Mouse (Mus musculus): ENCODE measurements around the gene Gm11111.
"Not testable (repeated sequence)": the region's sequence is repeated elsewhere in the genome, so short reads cannot be mapped to it uniquely, and the experiment has no call there.

The Gm11111 gene

DNA sequence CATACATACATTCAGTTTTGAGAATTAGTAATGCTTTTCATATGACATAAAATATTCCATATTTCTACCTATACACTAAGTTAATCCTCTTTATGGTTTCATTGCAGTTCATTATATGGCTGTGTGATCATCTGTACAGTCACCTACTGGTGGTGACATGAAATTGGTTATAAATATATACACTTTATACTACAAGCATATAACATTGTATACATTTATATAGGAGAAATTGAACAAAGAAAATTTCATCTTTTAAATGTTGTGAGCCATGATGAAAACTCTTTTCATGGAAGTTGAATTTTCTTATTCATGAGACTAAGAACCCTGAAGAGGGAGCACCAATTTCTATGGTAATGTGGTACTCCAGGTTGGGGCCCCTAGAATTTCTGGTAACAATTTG, at the start of gene Gm11111:
TSS of gene Gm11111 (plus strand) at position 301 of the 400 bp plus-strand sequence.
- no peak for ATAC-seq (ENCODE audit: low TSS enrichment)

GRCm38 (mm10) chr5:98516214-98516613, 36.3 kb upstream of the Gm11111 start:
- no peak for ATAC-seq (ENCODE audit: low TSS enrichment)

DNA sequence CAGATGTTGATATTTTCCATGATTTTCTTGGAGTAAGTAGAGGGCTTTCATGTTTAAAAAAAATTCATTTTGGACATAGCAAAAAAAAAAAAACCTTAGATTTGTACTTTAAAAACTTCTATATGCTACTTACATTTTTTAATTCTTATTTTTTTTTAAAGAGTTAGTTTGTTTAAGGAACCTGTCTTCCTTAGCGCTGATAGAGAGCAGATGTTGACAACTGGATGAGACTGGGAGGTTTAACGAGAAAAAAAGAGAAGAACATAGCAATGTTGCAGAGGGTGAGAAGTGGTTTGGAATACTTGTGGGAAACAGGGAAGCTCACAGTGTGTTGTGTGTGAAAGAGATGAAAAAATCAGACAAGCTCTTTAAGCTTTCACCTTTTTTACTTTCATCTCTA, 32.4 kb upstream of the Gm11111 start:
- no peak for ATAC-seq (ENCODE audit: low TSS enrichment)

- ATAC-seq (ENCODE audit: low TSS enrichment), result peak; percentile 94
Measured at GRCm38 (mm10) chr5:98522270-98522977, 30.1 kb upstream of the Gm11111 start.

DNA sequence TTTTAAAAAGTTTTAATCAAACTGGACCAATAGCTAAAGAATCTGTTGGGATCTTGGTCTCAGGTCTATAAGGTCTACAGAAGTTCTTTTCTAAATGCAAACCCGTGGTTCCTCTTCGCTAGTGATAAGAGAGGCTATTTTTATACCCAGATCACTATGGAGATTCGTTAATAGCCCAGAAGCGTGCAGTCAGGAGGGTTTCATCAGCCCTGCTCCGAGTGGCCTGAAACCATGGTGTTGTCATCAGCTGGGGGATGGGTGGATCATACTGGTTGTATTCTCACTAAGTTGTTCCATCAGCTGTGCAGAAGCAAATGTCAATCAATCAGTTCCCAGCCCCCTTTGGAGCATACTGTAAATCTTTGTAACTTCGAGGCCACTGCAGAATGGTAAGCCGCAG, 29.4 kb upstream of the Gm11111 start:
- ATAC-seq (ENCODE audit: low TSS enrichment), result no peak

DNA sequence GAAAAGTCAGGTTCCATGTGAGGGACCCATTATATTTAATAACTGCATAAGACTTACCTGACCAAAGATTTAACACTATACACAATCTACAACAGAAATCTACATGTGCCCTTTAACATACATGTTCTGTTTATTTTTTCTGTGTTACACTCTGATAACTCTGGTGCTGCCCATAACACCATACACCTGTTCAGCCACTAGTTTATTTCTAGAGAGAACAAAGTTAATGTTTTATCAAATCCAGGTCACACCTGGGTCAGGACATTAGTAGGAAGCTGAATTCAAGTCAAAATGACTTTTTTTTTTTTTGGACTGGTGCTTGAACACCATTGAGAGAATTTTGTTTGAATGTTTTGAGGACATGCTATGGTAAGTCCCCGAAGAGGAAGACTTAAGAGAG, 28.7 kb upstream of the Gm11111 start:
- ATAC-seq (ENCODE audit: low TSS enrichment), result no peak

GRCm38 (mm10) chr5:98541333-98541732, 11.2 kb upstream of the Gm11111 start:
- no peak for ATAC-seq (ENCODE audit: low TSS enrichment)

GRCm38 (mm10) chr5:98550285-98550684, 2.2 kb upstream of the Gm11111 start:
- no peak for ATAC-seq (ENCODE audit: low TSS enrichment)

DNA sequence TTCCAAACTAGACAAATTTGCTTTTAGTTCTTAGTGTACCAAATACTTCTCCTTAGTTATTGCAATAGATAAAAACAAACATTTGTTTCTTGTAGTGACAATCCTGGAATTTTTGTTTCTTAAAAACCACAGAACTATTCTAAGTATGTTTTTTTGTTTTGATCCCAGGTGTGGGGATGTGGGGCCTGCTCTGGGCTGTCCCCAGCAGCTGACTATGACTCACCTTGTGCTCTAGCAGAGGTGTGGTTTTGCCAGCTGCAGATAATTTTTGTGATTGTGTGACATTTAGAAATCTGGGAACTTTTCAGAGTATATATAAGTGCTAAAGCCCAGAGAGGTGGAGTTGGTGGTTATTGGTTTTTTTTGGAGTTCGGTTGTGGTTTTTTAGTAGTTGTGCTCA, 1.6 kb upstream of the Gm11111 start:
- ATAC-seq (ENCODE audit: low TSS enrichment), result no peak

- ATAC-seq (ENCODE audit: low TSS enrichment), result no peak
Measured at GRCm38 (mm10) chr5:98552811-98553601, 511 bp downstream of the Gm11111 start.

GRCm38 (mm10) chr5:98561301-98561700, 8.8 kb downstream of the Gm11111 start:
- no peak for ATAC-seq (ENCODE audit: low TSS enrichment)

DNA sequence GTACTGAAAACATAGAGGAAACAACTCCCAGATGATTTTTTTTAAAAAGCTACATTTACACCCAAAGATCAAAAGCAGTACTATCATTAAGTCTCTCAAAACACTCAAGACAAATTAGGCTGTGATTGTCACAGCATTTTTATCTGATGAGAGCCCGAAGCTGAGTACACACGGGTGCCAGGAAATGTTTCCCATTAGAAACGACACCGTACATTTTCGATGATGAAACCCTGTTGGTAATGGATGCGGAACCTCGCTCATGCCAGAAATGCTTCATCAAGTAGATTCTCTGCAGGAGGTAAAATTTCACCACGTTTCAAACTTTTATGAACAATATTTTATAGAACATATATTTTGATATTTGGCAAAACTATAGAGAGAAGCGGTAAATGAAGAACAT, 10.3 kb downstream of the Gm11111 start:
- ATAC-seq (ENCODE audit: low TSS enrichment), result no peak

DNA sequence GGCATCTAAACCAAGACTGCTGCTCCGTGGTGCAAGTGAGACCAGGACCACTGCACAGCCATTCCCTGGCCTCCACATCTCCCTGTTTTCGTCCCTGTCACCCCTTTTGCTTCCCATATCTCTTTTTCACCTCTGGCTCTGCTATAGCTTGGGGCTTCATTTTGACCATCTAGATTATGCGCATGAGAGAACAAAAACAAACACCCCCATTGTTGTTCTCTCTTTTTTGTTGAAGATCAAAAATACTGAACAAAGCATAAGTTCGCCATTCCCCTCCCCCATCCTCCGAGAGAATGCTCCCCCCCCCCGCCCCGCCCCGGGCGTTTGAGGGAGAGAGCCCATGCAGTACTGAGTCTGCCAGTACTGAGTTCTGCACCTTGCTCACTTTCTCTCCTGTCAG, 11.3 kb downstream of the Gm11111 start:
- ATAC-seq (ENCODE audit: low TSS enrichment), result no peak

DNA sequence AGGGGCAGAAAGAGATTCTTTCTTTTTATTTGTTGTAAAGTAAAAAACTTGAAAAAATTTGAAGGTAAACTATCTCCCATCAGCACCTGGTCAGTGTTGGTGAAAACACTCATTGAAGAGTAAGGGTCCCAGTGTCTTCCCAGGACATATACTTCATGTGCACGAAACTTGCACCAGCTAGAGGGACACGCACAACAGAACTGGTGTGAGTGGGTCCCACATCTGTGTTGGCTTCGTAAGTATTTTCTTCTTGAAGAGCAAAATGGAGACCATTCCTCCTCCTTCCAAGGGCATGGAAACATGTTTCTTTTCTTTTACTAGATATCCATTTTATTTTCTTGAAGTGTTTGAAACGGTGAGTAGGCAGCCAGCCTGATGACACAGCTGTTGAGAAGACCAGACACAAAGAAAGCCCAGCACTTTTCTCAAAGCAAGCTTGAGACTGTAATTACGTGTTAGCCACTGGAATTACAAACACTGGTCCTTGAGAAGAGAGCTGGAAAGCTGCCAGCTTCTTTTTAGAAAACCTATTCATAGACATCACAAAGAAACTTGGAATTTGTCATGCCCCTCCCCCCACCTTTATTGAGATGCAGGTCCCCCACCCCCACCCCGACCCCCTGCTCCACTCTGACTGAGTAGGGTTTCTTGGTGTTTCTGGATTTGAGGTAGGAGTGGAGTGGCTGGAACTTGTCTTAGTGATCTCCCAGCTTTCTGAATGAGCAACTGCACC, 14.1 kb downstream of the Gm11111 start:
- ATAC-seq (ENCODE audit: low TSS enrichment), result no peak

GRCm38 (mm10) chr5:98568481-98568880, 16.0 kb downstream of the Gm11111 start:
- ATAC-seq (ENCODE audit: low TSS enrichment), result no peak

- no peak for ATAC-seq (ENCODE audit: low TSS enrichment)
Measured at GRCm38 (mm10) chr5:98569029-98569513, 16.6 kb downstream of the Gm11111 start.

DNA sequence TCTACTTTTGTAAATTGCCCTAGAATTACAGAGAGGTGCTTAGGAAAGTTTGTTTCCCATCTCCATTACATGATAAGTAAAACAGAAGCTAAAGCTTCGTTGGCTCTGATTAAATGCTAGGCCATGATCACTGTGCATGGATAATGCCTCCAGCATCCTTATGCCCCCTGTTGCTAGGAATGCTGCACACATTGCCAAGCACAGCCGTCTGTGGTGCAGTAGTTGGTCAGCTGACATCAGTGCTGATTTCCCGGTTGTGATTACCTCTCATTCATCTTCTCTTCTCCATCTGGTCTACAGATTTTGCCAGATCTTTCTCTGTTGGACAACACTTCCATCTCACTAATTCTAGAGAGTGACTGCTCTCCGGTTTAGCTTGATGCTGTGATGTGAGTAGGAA, 19.9 kb downstream of the Gm11111 start:
- ATAC-seq (ENCODE audit: low TSS enrichment), result no peak

- ATAC-seq (ENCODE audit: low TSS enrichment), result no peak
Measured at GRCm38 (mm10) chr5:98574711-98575470, 22.4 kb downstream of the Gm11111 start.

- ATAC-seq (ENCODE audit: low TSS enrichment), result no peak
Measured at GRCm38 (mm10) chr5:98575471-98575834, 23.0 kb downstream of the Gm11111 start.

DNA sequence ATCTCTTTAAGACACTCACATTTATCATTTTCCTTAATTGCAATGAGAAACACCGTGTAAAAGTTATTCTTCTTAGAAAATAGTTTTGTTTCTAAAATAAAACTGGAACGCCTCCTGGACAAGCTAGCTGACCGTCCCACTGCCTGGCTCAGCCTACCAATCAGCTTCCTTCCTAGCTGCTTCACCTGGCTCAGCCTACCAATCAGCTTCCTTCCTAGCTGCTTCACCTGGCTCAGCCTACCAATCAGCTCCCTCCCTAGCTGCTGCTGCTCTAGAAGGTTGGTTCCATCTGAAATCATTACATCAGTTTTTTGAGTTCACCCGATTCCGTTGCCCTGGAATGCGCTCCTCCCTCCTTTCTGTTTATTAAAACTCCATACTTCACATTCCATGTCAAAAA, 24.0 kb downstream of the Gm11111 start:
- ATAC-seq (ENCODE audit: low TSS enrichment), result not testable (repeated sequence)

- no peak for ATAC-seq (ENCODE audit: low TSS enrichment)
Measured at GRCm38 (mm10) chr5:98578398-98578797, 25.9 kb downstream of the Gm11111 start.

DNA sequence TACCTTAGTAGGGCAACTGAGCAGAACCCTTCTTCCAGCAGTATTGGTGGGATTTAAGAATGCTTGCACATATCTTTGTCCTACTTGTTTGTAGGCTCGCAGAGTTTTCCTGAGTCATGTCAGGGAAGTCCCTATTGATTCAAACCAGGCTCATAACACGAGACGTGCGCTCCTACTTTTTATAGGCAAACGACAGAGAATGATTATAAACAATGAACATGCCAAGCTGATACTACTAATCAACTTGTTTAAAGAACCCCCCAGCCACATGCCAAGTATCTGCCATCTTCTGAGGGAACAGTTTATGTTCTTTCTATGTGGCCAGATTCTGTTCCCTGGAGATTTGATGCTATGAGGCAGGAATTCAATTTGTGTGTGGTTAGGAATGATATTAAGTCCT, 28.3 kb downstream of the Gm11111 start:
- ATAC-seq (ENCODE audit: low TSS enrichment), result no peak
